Mouse (Mus musculus) limb, embryonic 15.5 days (tissue): Measurements from ENCODE around the gene Prmt6. TPM values are rescaled to one million over a fixed set of nuclear protein-coding genes. Genes with fewer than 3 reads are reported as not detected.

Experiments
- ATAC-seq: fragments of 200-750 bp; cut with Nextera tagmentation; 2 replicates; pipeline ENCODE4 v1.8.0; 2017; ENCODE audit warnings: low read depth, moderate TSS enrichment; ENCODE audit not compliant: insufficient number of reproducible peaks, low FRiP score, low TSS enrichment
- H3K27ac ChIP-seq: fragments of 300-500 bp; sonication (generic); 2 replicates; pipeline ENCODE4 v1.5.1; 2015; ENCODE audit warnings: moderate library complexity, mild to moderate bottlenecking, inconsistent platforms
- H3K27me3 ChIP-seq: fragments of 300-500 bp; sonication (generic); 2 replicates; pipeline ENCODE4 v1.6.1; 2015; ENCODE audit warnings: inconsistent platforms
- H3K36me3 ChIP-seq: fragments of 300-500 bp; sonication (generic); 2 replicates; pipeline ENCODE4 v1.6.1; 2015; ENCODE audit warnings: inconsistent platforms
- H3K4me1 ChIP-seq: fragments of 300-500 bp; sonication (generic); 2 replicates; pipeline ENCODE4 v1.6.1; 2015; ENCODE audit warnings: inconsistent platforms
- H3K4me2 ChIP-seq: fragments of 300-500 bp; sonication (generic); 2 replicates; pipeline ENCODE4 v1.6.1; 2015; ENCODE audit warnings: mild to moderate bottlenecking, inconsistent platforms
- H3K4me3 ChIP-seq: fragments of 300-500 bp; sonication (generic); 2 replicates; pipeline ENCODE4 v1.5.1; 2015; ENCODE audit warnings: mild to moderate bottlenecking, inconsistent platforms
- H3K9ac ChIP-seq: fragments of 300-500 bp; sonication (generic); 2 replicates; pipeline ENCODE4 v1.6.1; 2015; ENCODE audit warnings: inconsistent platforms
- H3K9me3 ChIP-seq: fragments of 300-500 bp; sonication (generic); 2 replicates; pipeline ENCODE4 v1.6.1; 2016; ENCODE audit warnings: inconsistent platforms
- WGBS: fragments of 180-500 bp; shearing (Covaris S2); methylation state at CpG from one replicate; pipeline ENCODE4 v1.1.7; 2015; 5-methylcytosine and 5-hydroxymethylcytosine counted together
- polyA plus RNA-seq: library from polyadenylated mRNA; unstranded; fragments of >200 nt; fragmentation: Nextera tagmentation; extraction: Ambion mirVana; gene quantifications from 2 replicates; pipeline ENCODE4 v1.2.1, GENCODE M21; 2015

The Prmt6 gene
- 19.7 and 21.1 TPM in 2 replicates for polyA plus RNA-seq

DNA sequence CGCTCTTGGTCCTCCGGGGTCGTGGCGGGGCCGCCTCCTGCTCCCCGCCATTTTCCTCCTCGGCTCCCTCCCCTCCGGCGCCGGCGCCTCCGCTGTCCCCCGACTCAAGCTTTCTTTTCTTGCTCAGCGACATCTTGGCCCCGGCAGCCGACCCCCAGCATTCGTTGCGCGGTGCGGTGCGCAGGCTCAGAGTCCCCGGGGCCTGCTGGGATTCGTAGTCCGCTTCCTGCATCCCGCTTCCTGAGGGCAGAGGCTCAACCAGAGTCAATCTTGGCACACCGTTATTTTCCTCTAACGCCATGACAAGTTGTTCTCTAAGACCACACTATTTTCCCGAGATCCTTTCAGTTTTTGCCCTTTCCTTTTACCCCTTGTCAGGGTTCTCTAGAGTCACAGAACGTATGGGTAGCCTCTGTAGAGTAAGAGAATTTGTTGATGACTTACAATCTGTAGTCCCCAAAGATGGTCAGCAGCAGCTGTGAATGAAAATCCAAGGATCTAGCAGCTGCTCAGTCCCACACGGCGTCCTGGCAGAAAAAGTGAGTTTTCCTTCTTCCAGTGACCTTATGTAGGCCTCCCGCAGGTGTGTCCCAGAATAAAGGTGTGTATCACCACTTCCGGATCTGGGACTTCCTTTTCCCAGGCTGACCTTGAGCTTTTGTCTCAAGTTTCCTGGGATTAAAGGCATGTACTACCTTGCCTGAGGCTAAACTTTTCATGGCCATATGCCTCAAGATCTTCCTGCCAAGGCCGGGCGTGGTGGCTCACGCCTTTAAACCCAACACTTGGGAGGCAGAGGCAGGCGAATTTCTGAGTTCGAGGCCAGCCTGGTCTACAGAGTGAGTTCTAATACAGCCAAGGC, at the start of gene Prmt6:
Prmt6 (minus strand) TSS at position 160 of the 862 bp plus-strand sequence.
- H3K4me2 ChIP-seq: peak within 1 kb of the TSS; percentile 67
- no peaks in the 10 kb centered on the region for H3K9me3 ChIP-seq
- H3K4me3 ChIP-seq: peak within 1 kb of the TSS; percentile 94
- WGBS: 18% methylated on average over 38 of the region's 38 CpGs
- peaks cover 16% of the 10 kb centered on the region for H3K36me3 ChIP-seq
- peak within 1 kb of the TSS; percentile 85 for H3K9ac ChIP-seq
- peaks cover 12% of the 10 kb centered on the region; the same call in 1 of the 2 replicates for H3K4me1 ChIP-seq
- ATAC-seq: peak; percentile 88
- no peaks in the 10 kb centered on the region for H3K27me3 ChIP-seq
- H3K27ac ChIP-seq: peak within 1 kb of the TSS; percentile 96

DNA sequence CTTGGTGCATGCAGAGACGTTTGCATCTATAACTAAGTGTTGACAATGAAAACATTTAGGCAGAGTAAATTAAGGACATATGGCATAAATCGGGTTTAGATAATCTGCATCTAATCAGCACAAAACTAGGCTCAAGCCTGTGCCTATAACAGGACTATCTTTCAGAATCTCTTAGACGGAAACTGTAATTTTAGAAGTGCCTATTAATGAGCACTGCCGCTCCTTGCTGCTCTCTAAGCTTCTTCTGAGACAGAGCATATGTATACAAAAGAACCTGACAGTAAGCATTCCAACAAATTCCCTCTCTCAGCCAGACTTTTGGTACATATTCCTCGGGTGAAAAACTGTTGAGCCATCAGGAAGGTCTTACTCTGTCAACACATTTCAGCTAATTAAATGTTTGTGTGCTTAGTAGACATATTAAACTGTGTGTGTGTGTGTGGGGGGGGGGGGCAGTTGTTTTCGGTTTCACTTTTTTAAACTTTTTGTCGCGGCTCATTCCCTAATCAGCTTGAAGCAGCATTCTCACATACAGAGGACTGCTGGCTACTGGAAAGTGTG, 39.8 kb upstream of the Prmt6 start:
- 59% methylated on average over 8 of the region's 8 CpGs for WGBS
- H3K9me3 ChIP-seq: no peaks in the 10 kb centered on the region
- no peak overlapping the region for H3K9ac ChIP-seq
- H3K4me2 ChIP-seq: no peak overlapping the region
- H3K4me3 ChIP-seq: no peak overlapping the region
- H3K27ac ChIP-seq: no peak overlapping the region
- H3K36me3 ChIP-seq: no peaks in the 10 kb centered on the region
- H3K4me1 ChIP-seq: no peaks in the 10 kb centered on the region
- ATAC-seq: no peak
- no peaks in the 10 kb centered on the region for H3K27me3 ChIP-seq

DNA sequence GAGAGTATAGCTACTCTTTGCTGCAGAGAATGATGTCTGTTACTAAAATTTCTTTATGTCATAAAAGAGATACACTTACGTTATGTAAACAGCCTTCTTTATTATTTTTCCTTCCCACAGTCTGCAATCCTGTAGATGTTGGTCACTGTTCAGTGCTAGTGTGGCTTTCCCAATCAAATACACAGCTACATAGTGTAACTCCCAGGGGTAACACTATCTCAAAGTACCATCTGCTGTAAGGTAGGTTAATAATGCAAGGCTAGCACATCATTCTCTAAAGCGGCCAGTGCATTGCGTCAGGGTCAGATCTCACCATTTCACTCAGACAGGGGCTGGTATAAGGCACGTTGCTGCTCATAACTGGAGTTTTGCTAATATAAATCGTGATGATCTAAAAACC, 31.9 kb upstream of the Prmt6 start:
- H3K9me3 ChIP-seq: no peaks in the 10 kb centered on the region
- ATAC-seq: no peak
- 86% methylated on average over 5 of the region's 5 CpGs for WGBS
- H3K27me3 ChIP-seq: no peaks in the 10 kb centered on the region
- H3K9ac ChIP-seq: no peak overlapping the region
- H3K4me1 ChIP-seq: no peaks in the 10 kb centered on the region
- no peak overlapping the region for H3K4me3 ChIP-seq
- H3K27ac ChIP-seq: no peak overlapping the region
- no peak overlapping the region for H3K4me2 ChIP-seq
- no peaks in the 10 kb centered on the region for H3K36me3 ChIP-seq

DNA sequence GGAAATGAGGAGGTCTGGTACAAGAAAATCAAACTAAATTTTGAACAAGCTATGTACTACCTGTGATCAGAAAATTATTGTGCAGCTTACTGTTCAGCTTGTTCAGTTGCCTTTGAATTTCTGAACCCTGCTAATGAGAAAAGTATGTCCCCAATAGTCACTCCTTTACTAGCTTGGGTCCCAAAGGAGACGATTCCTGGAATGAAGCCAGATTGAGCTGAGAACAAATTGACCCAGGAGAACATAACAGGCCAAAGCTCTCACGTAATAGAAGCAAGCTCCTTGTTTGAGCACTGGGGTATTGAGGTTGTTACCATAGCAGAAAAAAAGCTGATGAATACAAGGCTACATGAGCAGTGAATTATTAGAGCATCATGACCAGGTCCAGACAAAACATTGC, 17.0 kb upstream of the Prmt6 start:
- no peak overlapping the region for H3K4me2 ChIP-seq
- no peaks in the 10 kb centered on the region for H3K36me3 ChIP-seq
- H3K4me1 ChIP-seq: no peaks in the 10 kb centered on the region
- ATAC-seq: no peak
- H3K9me3 ChIP-seq: no peaks in the 10 kb centered on the region
- 30% methylated on average over 2 of the region's 2 CpGs for WGBS
- no peaks in the 10 kb centered on the region for H3K27me3 ChIP-seq
- no peak overlapping the region for H3K9ac ChIP-seq
- H3K4me3 ChIP-seq: no peak overlapping the region
- H3K27ac ChIP-seq: no peak overlapping the region

DNA sequence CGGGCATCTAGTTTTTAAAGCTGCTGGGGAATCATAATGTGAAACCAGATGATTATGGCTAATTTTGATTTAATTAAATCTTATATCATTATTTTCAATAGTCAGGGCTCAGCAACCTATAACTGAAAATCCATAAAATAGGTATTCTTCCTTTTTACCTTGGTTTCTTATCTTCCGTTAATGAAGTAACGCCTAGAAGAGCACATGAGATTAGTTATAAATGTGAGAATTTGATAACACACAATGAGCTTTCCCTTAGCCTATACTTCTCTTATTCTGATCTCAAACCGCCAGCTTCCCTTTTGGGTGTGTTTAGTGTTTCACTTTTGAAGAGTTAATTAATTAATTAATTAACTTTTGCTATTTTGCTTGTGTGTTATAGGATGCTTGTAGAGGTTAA, 2.3 kb upstream of the Prmt6 start:
- no peaks in the 10 kb centered on the region for H3K27me3 ChIP-seq
- no peaks in the 10 kb centered on the region for H3K9me3 ChIP-seq
- WGBS: 86% methylated on average over 4 of the region's 4 CpGs
- no peak overlapping the region for H3K27ac ChIP-seq
- no peak for ATAC-seq
- no peaks in the 10 kb centered on the region for H3K36me3 ChIP-seq
- peaks cover 12% of the 10 kb centered on the region; the same call in 1 of the 2 replicates for H3K4me1 ChIP-seq
- no peak overlapping the region for H3K4me3 ChIP-seq
- no peak overlapping the region for H3K4me2 ChIP-seq
- no peak overlapping the region for H3K9ac ChIP-seq

DNA sequence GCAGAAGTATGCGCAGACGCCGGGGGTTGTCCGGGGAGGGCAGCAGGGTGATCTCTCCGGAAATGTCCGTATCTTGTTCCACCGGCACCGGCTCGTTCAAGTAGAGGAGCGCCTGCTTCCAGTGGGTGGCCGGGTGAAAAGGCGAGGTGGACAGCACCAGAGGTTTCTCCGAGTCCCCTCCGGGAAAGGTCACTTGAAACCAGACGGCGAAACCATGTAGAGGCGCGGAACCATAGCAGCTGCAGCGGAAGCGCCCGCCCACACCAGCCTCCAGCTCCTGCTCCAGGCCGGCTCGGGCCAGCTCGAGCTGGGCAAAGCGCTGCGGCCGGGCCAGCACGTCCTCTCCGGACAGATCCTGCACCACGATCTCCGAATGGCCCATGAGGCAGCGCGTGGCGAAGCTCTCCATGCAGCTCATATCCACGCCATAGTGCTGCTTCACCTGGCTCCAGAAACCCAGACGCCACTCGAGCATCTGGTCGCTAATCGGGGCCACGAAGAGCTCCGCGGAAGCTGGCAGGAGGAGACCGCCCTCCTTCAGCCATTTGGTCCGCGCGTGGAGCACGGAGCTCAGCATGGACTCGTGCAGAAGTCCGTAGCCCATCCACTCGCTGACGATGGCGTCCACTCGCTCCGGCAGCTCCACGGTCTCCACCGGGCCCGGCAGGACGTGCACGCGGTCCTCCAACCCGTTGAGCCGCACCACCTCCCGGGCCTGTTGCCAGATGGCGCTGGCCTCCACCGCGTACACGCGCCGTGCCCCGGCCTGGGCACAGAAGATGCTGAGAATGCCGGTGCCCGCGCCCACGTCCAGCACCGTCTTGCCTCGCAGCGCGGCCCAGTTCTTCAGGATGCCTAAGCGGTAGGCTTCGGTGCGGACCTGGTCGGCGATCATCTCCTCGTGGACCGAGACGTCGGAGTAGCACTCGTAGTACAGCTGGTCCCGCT, 633 bp downstream of the Prmt6 start:
- peak overlapping the region; percentile 96 for H3K27ac ChIP-seq
- WGBS: 0% methylated on average over 89 of the region's 89 CpGs
- peak overlapping the region; percentile 94 for H3K4me3 ChIP-seq
- H3K9ac ChIP-seq: peak overlapping the region; percentile 85
- H3K4me2 ChIP-seq: peak overlapping the region; percentile 67
- peaks cover 17% of the 10 kb centered on the region for H3K36me3 ChIP-seq
- H3K27me3 ChIP-seq: no peaks in the 10 kb centered on the region
- peak; percentile 78 for ATAC-seq
- no peaks in the 10 kb centered on the region for H3K9me3 ChIP-seq
- H3K4me1 ChIP-seq: peaks cover 12% of the 10 kb centered on the region; the same call in 1 of the 2 replicates

DNA sequence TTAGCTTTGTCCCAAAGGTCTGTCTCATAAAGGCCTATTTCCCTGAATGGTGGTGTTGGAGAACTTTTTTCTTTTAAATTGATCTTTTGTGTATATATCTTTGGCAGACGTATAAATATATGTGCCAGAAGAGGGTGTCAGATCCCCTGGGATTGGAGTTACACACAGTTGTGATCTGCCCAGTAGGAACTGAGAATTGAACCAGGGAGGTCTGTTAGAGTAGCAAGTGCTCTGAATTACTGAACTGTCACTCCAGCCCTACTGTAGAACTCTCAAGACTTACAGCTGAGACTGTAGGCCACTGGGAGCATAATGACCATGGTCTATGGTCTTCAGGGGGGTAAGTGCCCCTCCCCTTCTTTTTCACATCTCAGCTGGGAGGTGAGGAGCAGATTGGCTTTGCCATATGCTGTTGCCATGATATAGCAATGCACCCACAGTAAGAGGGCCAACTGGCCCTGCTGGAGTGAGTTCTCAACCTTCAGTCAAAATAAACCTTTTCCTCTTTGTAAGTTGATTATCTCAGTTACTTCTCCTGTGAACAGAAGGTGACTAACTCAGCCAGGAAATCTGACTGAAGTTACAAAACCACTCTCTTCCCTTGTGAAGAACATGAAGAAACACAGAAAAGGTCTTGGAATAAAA, 13.9 kb downstream of the Prmt6 start:
- no peaks in the 10 kb centered on the region for H3K36me3 ChIP-seq
- no peak for ATAC-seq
- no peaks in the 10 kb centered on the region for H3K27me3 ChIP-seq
- no peak overlapping the region for H3K27ac ChIP-seq
- H3K9me3 ChIP-seq: no peaks in the 10 kb centered on the region
- no peak overlapping the region for H3K9ac ChIP-seq
- WGBS: 73% methylated on average over 1 of the region's 1 CpGs
- H3K4me3 ChIP-seq: no peak overlapping the region
- H3K4me1 ChIP-seq: no peaks in the 10 kb centered on the region
- H3K4me2 ChIP-seq: no peak overlapping the region

Other genes starting within 250 kb of the Prmt6 start
- 4.2 and 6.5 TPM in 2 replicates for gene Ntng1, start 107.0 kb downstream of the Prmt6 start, polyA plus RNA-seq